Mouse (Mus musculus) testis, adult 2 months (tissue): ENCODE data around the gene Otp. TPM values are rescaled to one million over a fixed set of nuclear protein-coding genes. Genes with fewer than 3 reads are reported as not detected.
A peak's percentile ranks its signal among the peaks of the same experiment; 100 is the strongest.

Source experiments
- H3K27ac ChIP-seq: fragments of 200-500 bp; 2 replicates; pipeline ENCODE4 v1.5.1; 2012; ENCODE audit warnings: low read depth, low read length; ENCODE audit not compliant: control insufficient read depth, insufficient read depth
- H3K27me3 ChIP-seq: fragments of 200-500 bp; 2 replicates; pipeline ENCODE4 v1.6.1; 2012; ENCODE audit warnings: mild to moderate bottlenecking, low read length, moderate library complexity; ENCODE audit not compliant: control insufficient read depth, insufficient read depth
- H3K36me3 ChIP-seq: fragments of 200-500 bp; 2 replicates; pipeline ENCODE4 v1.6.1; 2012; ENCODE audit warnings: mild to moderate bottlenecking, low read length; ENCODE audit not compliant: control insufficient read depth, insufficient read depth
- H3K4me1 ChIP-seq: fragments of 200-500 bp; 2 replicates; pipeline ENCODE4 v1.6.1; 2012; ENCODE audit warnings: low read length; ENCODE audit not compliant: control insufficient read depth, insufficient read depth
- H3K4me3 ChIP-seq: fragments of 200-500 bp; 2 replicates; pipeline ENCODE4 v1.5.1; 2012; ENCODE audit warnings: low read depth, mild to moderate bottlenecking, low read length, moderate library complexity, mixed read lengths; ENCODE audit not compliant: control insufficient read depth
- CTCF ChIP-seq: fragments of 200-500 bp; IDR thresholded peaks from 2 replicates; pipeline ENCODE4 v1.5.1; 2012; ENCODE audit warnings: low read depth, mild to moderate bottlenecking, inconsistent platforms, low read length, moderate library complexity; ENCODE audit not compliant: control insufficient read depth, insufficient read depth, insufficient replicate concordance
- POLR2A ChIP-seq: fragments of 200-500 bp; IDR thresholded peaks from 2 replicates; pipeline ENCODE4 v1.6.1; 2012; ENCODE audit warnings: low read depth, mild to moderate bottlenecking, inconsistent platforms, low read length, moderate library complexity; ENCODE audit not compliant: control insufficient read depth
- polyA plus RNA-seq: library from polyadenylated mRNA; depleted of rRNA; stranded (reverse); fragments of >200 nt; gene quantifications from 2 replicates; pipeline ENCODE4 v1.2.3, GENCODE M21; 2012

Otp gene
- polyA plus RNA-seq, 1 experiment, result not detected

- no peak overlapping the region for H3K4me3 ChIP-seq
- peaks cover 4% of the 10 kb centered on the region for H3K4me1 ChIP-seq
- TF ChIP-seq POLR2A, result no peak
- TF ChIP-seq CTCF, result no peak
- no peak overlapping the region for H3K27ac ChIP-seq
- H3K27me3 ChIP-seq, result peaks cover 20% of the 10 kb centered on the region
- no peaks in the 10 kb centered on the region for H3K36me3 ChIP-seq
Measured at GRCm38 (mm10) chr13:94876286-94877210, 1.1 kb downstream of the Otp start.

- TF ChIP-seq POLR2A (no peak), CTCF (no peak)
- no peak overlapping the region for H3K4me3 ChIP-seq
- H3K27ac ChIP-seq, result no peak overlapping the region
- H3K36me3 ChIP-seq, result no peaks in the 10 kb centered on the region
- peaks cover 16% of the 10 kb centered on the region for H3K27me3 ChIP-seq
- peaks cover 5% of the 10 kb centered on the region for H3K4me1 ChIP-seq
Measured at GRCm38 (mm10) chr13:94877211-94877590, 1.8 kb downstream of the Otp start.

- peaks cover 12% of the 10 kb centered on the region for H3K27me3 ChIP-seq
- TF ChIP-seq POLR2A (no peak), CTCF (no peak)
- H3K4me1 ChIP-seq, result peaks cover 11% of the 10 kb centered on the region
- H3K27ac ChIP-seq, result no peak overlapping the region
- no peaks in the 10 kb centered on the region for H3K36me3 ChIP-seq
- H3K4me3 ChIP-seq, result no peak overlapping the region
Measured at GRCm38 (mm10) chr13:94877991-94878745, 2.8 kb downstream of the Otp start.

GRCm38 (mm10) chr13:94881201-94881600, 5.8 kb downstream of the Otp start:
- Histone ChIP-seq H3K36me3 (no peaks in the 10 kb centered on the region), H3K4me3 (no peak overlapping the region), H3K4me1 (peaks cover 20% of the 10 kb centered on the region), H3K27ac (no peak overlapping the region), H3K27me3 (peaks cover 7% of the 10 kb centered on the region)
- TF ChIP-seq CTCF (no peak), POLR2A (no peak)

GRCm38 (mm10) chr13:94882221-94882620, 6.8 kb downstream of the Otp start:
- TF ChIP-seq POLR2A, result no peak
- no peak for TF ChIP-seq CTCF
- H3K36me3 ChIP-seq, result no peaks in the 10 kb centered on the region
- no peak overlapping the region for H3K4me3 ChIP-seq
- H3K4me1 ChIP-seq, result peaks cover 20% of the 10 kb centered on the region
- H3K27ac ChIP-seq, result no peak overlapping the region
- H3K27me3 ChIP-seq, result peaks cover 4% of the 10 kb centered on the region

GRCm38 (mm10) chr13:94882711-94883145, 7.3 kb downstream of the Otp start:
- no peak for TF ChIP-seq CTCF
- TF ChIP-seq POLR2A, result no peak
- no peak overlapping the region for H3K27ac ChIP-seq
- peaks cover 20% of the 10 kb centered on the region for H3K4me1 ChIP-seq
- peak overlapping the region; percentile 33 for H3K4me3 ChIP-seq
- no peaks in the 10 kb centered on the region for H3K36me3 ChIP-seq
- H3K27me3 ChIP-seq, result peaks cover 2% of the 10 kb centered on the region; the same call in 1 of the 2 replicates

GRCm38 (mm10) chr13:94883163-94883965, 8.0 kb downstream of the Otp start:
- Histone ChIP-seq H3K27ac (no peak overlapping the region), H3K27me3 (no peaks in the 10 kb centered on the region)

More at GRCm38 (mm10) chr13:94883163-94883965, 8.0 kb downstream of the Otp start:
- H3K4me3 ChIP-seq, result peak overlapping the region; percentile 33
- no peaks in the 10 kb centered on the region for H3K36me3 ChIP-seq
- peaks cover 20% of the 10 kb centered on the region for H3K4me1 ChIP-seq
- TF ChIP-seq POLR2A, result no peak
- no peak for TF ChIP-seq CTCF
